Mouse (Mus musculus): ENCODE measurements around the gene Rnf40. TPM values are rescaled to one million over a fixed set of nuclear protein-coding genes. Genes with fewer than 3 reads are reported as not detected.
"Not testable (repeated sequence)": the region's sequence is repeated elsewhere in the genome, so short reads cannot be mapped to it uniquely, and the experiment has no call there.

The Rnf40 gene
- polyA plus RNA-seq, 1 experiment from 2014 or later, result 61.2 TPM

DNA sequence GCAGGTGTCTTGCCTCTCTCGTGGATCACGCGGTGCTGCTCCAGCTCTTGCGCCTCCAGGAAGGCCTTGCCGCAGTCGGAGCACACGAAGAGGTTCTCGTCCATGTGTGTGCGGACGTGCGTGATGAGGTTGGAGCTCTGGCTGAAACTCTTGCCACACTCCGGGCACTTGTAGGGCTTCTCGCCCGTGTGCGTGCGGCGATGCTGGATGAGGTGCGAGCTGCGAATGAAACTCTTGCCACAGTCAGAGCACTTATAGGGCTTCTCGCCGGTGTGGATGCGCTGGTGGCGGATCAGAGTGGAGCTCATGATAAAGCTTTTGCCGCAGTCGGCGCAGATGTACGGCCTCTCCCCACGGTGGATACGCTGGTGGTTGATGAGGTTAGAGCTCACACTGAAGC is 22.4 kb downstream of the Rnf40 start:
- no peak overlapping the region for H3K27ac ChIP-seq
- H3K4me2 ChIP-seq (replicated peaks), result no peak overlapping the region
- no peak for ATAC-seq (ENCODE audit: low FRiP score, low read depth)
- no peak overlapping the region for H3K4me3 ChIP-seq
- peaks cover 12% of the 10 kb centered on the region for H3K4me1 ChIP-seq
- WGBS, result 98% methylated on average over 29 of the region's 29 CpGs
- no peak overlapping the region for H3K9ac ChIP-seq
- H3K36me3 ChIP-seq, result peaks cover 67% of the 10 kb centered on the region
- no peaks in the 10 kb centered on the region for H3K27me3 ChIP-seq (replicated peaks)
- no peaks in the 10 kb centered on the region for H3K9me3 ChIP-seq

DNA sequence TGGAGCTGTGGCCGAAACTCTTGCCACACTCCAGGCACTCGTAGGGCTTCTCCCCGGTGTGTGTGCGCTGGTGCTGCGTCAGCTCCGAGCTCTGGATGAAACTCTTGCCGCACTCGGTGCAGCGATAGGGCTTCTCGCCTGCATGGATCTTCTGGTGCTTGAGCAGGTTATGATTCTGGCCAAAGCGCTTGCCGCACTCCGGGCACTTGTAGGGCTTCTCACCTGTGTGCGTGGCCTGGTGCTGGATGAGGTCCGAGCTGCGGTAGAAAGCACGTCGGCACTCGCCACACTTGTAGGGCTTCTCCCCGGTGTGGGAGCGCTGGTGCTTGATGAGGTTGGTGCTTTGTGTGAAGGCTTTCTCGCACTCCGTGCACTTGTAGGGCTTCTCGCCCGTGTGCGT is 23.0 kb downstream of the Rnf40 start:
- H3K27ac ChIP-seq, result no peak overlapping the region
- H3K36me3 ChIP-seq, result peaks cover 62% of the 10 kb centered on the region
- H3K9me3 ChIP-seq, result no peaks in the 10 kb centered on the region
- H3K4me3 ChIP-seq, result no peak overlapping the region
- H3K27me3 ChIP-seq (replicated peaks), result no peaks in the 10 kb centered on the region
- H3K4me2 ChIP-seq (replicated peaks), result no peak overlapping the region
- no peak overlapping the region for H3K9ac ChIP-seq
- H3K4me1 ChIP-seq, result peaks cover 16% of the 10 kb centered on the region
- no peak for ATAC-seq (ENCODE audit: low FRiP score, low read depth)
- WGBS, result 97% methylated on average over 26 of the region's 26 CpGs

DNA sequence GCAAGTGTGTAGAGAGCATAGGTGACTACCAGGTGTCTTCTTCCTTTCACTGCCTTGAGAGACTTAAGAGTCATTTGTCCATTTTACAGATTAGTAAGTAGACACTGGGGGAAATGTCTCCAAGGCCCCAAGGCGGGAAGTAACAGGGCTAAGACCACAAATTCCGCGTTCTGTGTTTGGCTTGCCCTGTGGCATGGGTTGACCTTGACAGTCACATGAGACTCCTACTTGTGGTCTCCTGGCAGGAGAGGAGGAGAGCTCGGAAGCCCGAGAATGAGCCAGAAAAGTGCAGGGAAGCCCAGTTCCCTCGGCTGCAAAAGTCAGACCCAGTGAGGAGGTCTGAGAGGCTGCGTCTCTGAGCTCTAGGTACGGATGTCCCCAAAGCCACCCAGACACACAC is 24.9 kb downstream of the Rnf40 start:
- Histone ChIP-seq H3K9ac (peak overlapping the region; percentile 99), H3K27ac (no peak overlapping the region), H3K4me3 (peak overlapping the region; percentile 9; the same call in 1 of the 2 replicates), H3K4me2 (replicated peaks) (peak overlapping the region; percentile 81), H3K27me3 (replicated peaks) (no peaks in the 10 kb centered on the region), H3K4me1 (peaks cover 24% of the 10 kb centered on the region), H3K9me3 (no peaks in the 10 kb centered on the region), H3K36me3 (peaks cover 43% of the 10 kb centered on the region)
- WGBS, result 87% methylated on average over 8 of the region's 8 CpGs
- no peak for ATAC-seq (ENCODE audit: low FRiP score, low read depth)

DNA sequence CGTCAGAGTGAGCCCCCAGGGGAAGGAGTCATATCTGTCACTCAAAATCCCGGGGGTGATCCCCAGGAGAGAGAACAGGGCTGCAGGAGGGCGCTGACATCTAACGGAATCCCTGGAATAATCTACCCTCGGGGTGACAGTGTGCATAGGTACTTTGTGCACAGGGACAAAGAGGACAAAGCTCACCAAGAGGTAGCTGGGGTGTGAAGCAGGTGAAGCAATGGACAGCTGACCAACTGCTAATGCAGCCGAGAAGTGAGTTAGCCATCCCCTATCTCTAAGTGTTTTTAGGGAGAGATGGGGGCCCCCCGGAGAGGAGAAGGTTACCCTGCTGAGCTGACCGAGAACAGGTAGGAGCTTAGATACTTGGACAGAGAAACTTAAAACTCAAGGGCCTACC is 25.5 kb downstream of the Rnf40 start:
- no peak overlapping the region for H3K27ac ChIP-seq
- ATAC-seq (ENCODE audit: low FRiP score, low read depth), result no peak

DNA sequence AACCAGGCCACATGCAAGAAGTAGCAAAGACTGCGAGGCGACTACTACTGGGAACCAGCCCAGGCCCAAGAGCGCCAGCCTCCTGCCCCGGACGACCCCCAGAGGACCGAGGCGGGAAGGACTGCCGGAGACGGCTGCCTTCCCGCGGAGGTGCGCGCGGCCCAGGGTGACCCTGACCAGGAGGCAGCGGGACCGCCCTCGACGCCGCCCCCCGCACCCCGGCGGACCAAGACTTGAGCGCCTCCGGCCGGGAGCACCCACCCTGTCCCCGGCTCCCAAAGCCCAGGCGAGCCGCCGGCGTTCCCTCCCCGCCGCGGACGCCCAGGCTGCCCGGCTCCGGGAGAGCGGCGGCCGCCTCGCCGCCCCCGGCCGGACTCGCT is 25.9 kb downstream of the Rnf40 start:
- WGBS, result 2% methylated on average over 19 of the region's 44 CpGs
- H3K9ac ChIP-seq, result peak overlapping the region; percentile 99
- H3K4me2 ChIP-seq (replicated peaks), result peak overlapping the region; percentile 81
- ATAC-seq (ENCODE audit: low FRiP score, low read depth), result 0 out of 2 replicates have a peak, but pooled peaks have one; percentile 11
- H3K36me3 ChIP-seq, result peaks cover 33% of the 10 kb centered on the region
- H3K27ac ChIP-seq, result peak overlapping the region; percentile 75
- peak overlapping the region; percentile 91 for H3K4me3 ChIP-seq
- no peaks in the 10 kb centered on the region for H3K9me3 ChIP-seq
- H3K4me1 ChIP-seq, result peaks cover 24% of the 10 kb centered on the region
- no peaks in the 10 kb centered on the region for H3K27me3 ChIP-seq (replicated peaks)

More for the DNA sequence above, 25.5 kb downstream of the Rnf40 start:
- WGBS, result 29% methylated on average over 8 of the region's 8 CpGs
- Histone ChIP-seq H3K9me3 (no peaks in the 10 kb centered on the region), H3K4me1 (peaks cover 24% of the 10 kb centered on the region), H3K27me3 (replicated peaks) (no peaks in the 10 kb centered on the region), H3K9ac (peak overlapping the region; percentile 99), H3K36me3 (peaks cover 38% of the 10 kb centered on the region), H3K4me2 (replicated peaks) (peak overlapping the region; percentile 81), H3K4me3 (peak overlapping the region; percentile 91)

DNA sequence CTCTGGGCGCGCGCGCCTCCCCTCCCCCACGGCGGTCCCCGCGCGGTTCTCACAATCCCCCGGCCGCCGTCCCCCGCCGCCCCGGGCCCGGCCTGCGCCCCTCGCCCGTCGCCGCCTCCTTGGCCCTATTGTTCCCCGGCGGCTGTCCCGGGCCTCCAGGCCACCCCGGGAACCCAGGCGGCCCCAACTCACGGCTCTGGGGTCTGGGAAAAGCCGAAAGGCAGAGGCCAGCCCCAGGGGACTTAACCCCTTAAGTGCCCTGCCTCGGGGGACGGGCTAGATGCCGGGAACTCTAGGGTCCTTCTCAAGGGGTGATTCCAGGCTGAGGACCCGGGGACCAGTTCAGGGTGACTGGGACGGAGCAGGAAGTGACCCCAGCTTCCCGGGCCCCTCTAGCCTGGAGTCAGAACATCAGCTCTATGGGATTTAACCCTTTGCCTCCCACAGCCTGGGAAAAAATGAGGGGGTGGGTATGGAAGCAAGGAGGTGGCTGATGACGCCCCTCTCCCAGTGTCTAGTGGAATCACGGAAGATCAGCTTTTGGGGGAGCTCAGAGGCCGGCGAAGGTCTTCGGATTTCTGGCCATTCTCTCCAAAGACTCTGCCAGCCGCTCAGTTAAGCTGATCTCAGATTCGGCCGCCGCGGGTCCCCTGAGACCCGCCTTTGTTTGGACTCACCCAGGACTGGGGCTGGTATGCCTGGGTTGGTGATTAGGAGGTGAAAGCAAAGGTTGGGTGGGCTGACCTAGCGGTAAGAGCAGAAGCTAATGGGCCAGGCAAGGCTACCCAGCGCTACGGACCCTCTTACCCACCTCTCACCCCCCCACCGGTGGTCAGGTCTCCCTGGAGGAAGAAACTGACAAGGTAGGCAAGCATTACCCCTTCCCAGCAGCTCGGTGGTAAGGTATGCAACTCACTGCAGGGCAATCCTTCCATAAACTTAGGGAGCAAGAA is 26.6 kb downstream of the Rnf40 start, which contains the start of gene Zfp629:
Gene Zfp629 (minus strand): TSS at position 907 of the 953 bp plus-strand sequence.
- H3K9me3 ChIP-seq, result no peaks in the 10 kb centered on the region
- peak within 1 kb of the TSS; percentile 81 for H3K4me2 ChIP-seq (replicated peaks)
- peak within 1 kb of the TSS; percentile 91 for H3K4me3 ChIP-seq
- WGBS, result under 1% methylated on average over 50 of the region's 50 CpGs
- ATAC-seq (ENCODE audit: low FRiP score, low read depth), result peak; percentile 90
- peak within 1 kb of the TSS; percentile 99 for H3K9ac ChIP-seq
- peak within 1 kb of the TSS; percentile 75 for H3K27ac ChIP-seq
- peaks cover 27% of the 10 kb centered on the region for H3K36me3 ChIP-seq
- peaks cover 24% of the 10 kb centered on the region for H3K4me1 ChIP-seq
- no peaks in the 10 kb centered on the region for H3K27me3 ChIP-seq (replicated peaks)

DNA sequence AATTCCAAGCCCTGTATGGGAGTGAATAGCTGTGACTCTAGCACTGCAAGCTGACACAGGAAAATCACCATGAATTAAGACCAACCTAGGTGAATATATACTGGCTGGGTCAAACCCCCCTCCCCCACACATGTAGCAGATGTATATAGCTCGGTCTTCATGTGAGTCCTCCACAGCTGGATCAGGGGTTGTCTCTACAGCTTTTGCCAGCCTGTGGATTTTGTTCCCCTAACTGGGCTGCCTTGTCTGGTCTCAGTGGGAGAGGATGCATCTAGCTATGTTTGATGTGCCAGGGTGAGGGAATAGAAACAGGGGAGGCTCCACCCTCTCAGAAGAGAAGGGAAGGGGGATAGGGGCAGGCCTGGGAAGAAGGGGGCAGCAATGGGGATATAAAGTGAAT is 27.8 kb downstream of the Rnf40 start:
- Histone ChIP-seq H3K4me2 (replicated peaks) (peak overlapping the region; percentile 81), H3K9me3 (no peaks in the 10 kb centered on the region), H3K4me3 (no peak overlapping the region), H3K27ac (no peak overlapping the region), H3K4me1 (peaks cover 24% of the 10 kb centered on the region), H3K36me3 (peaks cover 15% of the 10 kb centered on the region), H3K27me3 (replicated peaks) (no peaks in the 10 kb centered on the region), H3K9ac (0 out of 2 replicates have a peak overlapping the region, but pooled peaks have one; percentile 29)
- 65% methylated on average over 1 of the region's 1 CpGs for WGBS
- no peak for ATAC-seq (ENCODE audit: low FRiP score, low read depth)

DNA sequence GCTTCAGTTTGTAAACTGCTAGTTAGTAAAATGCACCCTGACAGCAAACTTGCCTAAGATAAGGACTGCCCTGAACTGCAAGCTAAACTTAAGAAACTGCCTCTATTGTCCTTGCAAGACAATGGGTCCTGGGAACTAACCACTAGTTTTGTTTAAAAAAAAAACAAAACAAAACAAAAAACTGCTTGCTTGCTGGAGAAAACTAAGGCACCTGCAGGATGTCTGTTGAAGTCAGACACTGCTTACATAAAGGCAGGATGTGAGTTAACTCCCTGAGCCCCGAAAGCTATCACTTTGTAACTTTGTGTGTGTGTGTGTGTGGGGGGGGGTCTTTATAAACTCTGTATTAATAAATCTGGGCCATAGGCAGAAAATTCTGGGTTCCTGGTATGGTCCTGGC is 28.3 kb downstream of the Rnf40 start:
- 93% methylated on average over 1 of the region's 1 CpGs for WGBS
- Histone ChIP-seq H3K9ac (no peak overlapping the region), H3K9me3 (no peaks in the 10 kb centered on the region), H3K27me3 (replicated peaks) (no peaks in the 10 kb centered on the region), H3K4me2 (replicated peaks) (no peak overlapping the region), H3K4me3 (no peak overlapping the region), H3K36me3 (peaks cover 10% of the 10 kb centered on the region), H3K27ac (no peak overlapping the region), H3K4me1 (peaks cover 24% of the 10 kb centered on the region)
- no peak for ATAC-seq (ENCODE audit: low FRiP score, low read depth)

DNA sequence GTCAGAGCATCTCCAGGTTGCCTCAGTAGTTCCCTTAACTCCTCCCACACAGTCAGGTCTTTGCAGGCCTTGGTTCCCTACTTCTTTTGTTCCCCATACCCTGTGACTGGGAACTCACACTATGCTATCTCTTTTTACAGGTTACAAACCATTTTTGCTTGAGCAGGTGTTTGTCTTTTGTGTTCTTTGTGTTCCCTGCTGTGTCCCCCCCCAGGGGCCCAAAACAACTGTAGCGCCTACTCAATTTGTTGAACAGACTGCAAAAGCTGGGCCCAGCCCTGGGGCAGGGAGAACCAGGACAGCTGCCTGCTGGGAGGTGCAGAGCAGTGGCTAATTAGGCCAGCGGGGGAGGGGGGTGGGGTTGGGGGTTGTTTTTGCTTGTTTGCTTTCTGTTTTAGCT is 29.4 kb downstream of the Rnf40 start:
- peaks cover 24% of the 10 kb centered on the region for H3K4me1 ChIP-seq
- no peaks in the 10 kb centered on the region for H3K27me3 ChIP-seq (replicated peaks)
- no peak for ATAC-seq (ENCODE audit: low FRiP score, low read depth)
- WGBS, result 37% methylated on average over 2 of the region's 2 CpGs
- H3K4me3 ChIP-seq, result no peak overlapping the region
- H3K36me3 ChIP-seq, result no peaks in the 10 kb centered on the region
- H3K4me2 ChIP-seq (replicated peaks), result no peak overlapping the region
- H3K9ac ChIP-seq, result no peak overlapping the region
- no peaks in the 10 kb centered on the region for H3K9me3 ChIP-seq
- no peak overlapping the region for H3K27ac ChIP-seq

DNA sequence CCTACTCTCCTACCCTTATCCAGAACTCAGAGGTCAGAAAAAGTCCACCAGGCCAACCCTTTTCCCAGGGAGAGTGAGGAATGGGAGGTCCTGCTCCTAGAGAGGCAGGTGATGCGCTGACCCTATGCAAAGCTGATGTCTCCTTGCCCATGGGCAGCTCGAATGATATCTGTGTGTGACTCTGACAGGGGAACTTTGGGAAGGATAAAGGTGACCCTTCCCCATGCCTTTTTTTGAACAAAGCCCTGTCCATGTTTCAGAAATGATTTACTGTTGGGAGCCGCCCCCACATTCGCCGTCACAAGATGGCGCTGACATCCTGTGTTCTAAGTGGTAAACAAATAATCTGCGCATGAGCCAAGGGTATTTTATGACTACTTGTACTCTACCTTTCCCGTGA is 29.8 kb downstream of the Rnf40 start:
- not testable (repeated sequence) for ATAC-seq (ENCODE audit: low FRiP score, low read depth); H3K27me3 ChIP-seq (replicated peaks); H3K9ac ChIP-seq; H3K36me3 ChIP-seq; H3K27ac ChIP-seq; H3K4me2 ChIP-seq (replicated peaks); H3K4me3 ChIP-seq; H3K9me3 ChIP-seq
- peaks cover 21% of the 10 kb centered on the region for H3K4me1 ChIP-seq
- 91% methylated on average over 7 of the region's 8 CpGs for WGBS

DNA sequence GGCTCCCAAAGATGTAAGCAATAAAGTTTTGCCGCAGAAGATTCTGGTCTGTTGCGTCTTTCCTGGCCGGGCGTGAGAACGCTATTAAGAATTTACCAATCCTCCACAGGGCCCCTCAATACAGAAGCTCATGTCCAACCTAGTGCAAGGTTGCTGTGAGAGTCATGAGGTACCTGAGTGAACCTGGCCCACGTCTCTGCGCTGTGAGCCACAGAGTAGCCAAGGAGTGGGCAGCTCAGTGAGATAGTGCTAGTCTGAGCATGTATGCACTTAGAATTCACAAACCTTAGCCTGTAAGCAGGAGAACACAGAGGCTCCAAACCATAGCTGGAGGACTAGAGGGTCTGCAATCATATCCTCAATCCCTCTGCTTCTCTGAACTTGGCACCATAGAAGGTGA is 37.5 kb downstream of the Rnf40 start:
- 98% methylated on average over 7 of the region's 7 CpGs for WGBS
- Histone ChIP-seq H3K9ac (no peak overlapping the region), H3K27me3 (replicated peaks) (no peaks in the 10 kb centered on the region), H3K27ac (no peak overlapping the region), H3K4me2 (replicated peaks) (no peak overlapping the region), H3K4me3 (no peak overlapping the region), H3K4me1 (no peaks in the 10 kb centered on the region), H3K9me3 (no peaks in the 10 kb centered on the region), H3K36me3 (no peaks in the 10 kb centered on the region)
- ATAC-seq (ENCODE audit: low FRiP score, low read depth), result no peak

DNA sequence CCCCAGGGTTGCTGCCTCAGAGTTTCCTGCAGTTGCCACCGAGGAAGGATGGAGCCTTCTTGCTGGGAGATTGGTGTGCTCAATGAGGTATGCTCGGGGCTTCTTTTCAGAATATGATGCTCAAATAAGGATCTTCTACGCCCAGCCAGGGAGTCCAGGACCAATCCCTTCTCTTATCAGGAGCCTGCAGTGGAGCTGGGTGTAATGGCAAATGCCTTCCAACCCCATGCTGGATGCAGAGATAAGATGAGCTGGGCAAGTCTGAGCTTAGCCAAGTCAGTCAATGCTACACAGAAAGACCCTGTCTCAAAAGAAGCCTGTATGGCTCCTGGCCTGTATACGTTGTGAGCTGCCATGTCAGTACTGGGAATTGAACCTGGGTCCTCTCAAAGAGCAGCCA is 37.9 kb downstream of the Rnf40 start:
- ATAC-seq (ENCODE audit: low FRiP score, low read depth), result no peak
- H3K9me3 ChIP-seq, result no peaks in the 10 kb centered on the region
- no peaks in the 10 kb centered on the region for H3K27me3 ChIP-seq (replicated peaks)
- H3K4me1 ChIP-seq, result no peaks in the 10 kb centered on the region
- WGBS, result 86% methylated on average over 4 of the region's 4 CpGs
- H3K4me3 ChIP-seq, result no peak overlapping the region
- no peaks in the 10 kb centered on the region for H3K36me3 ChIP-seq
- no peak overlapping the region for H3K27ac ChIP-seq
- H3K4me2 ChIP-seq (replicated peaks), result no peak overlapping the region
- no peak overlapping the region for H3K9ac ChIP-seq

Measured in neural tube, embryonic 12.5 days (tissue).